Mouse (Mus musculus) layer of hippocampus, postnatal 10 days (tissue): ENCODE results near the gene Nck2. TPM values are rescaled to one million over a fixed set of nuclear protein-coding genes. Genes with fewer than 3 reads are reported as not detected.
"Not testable (repeated sequence)": the region's sequence is repeated elsewhere in the genome, so short reads cannot be mapped to it uniquely, and the experiment has no call there.

Experiments
- DNase-seq, 2 experiments: peaks; one replicate each; pipeline ENCODE4 v3.0.0; 2021; ENCODE audit warnings: low spot score in 2 of 2
- total RNA-seq, 2 experiments: library from RNA; stranded (reverse); gene quantifications; 2 replicates each; pipeline ENCODE4 v1.2.3; 2021

Gene Nck2
- total RNA-seq, 2 experiments from 2014 or later = 48.6 to 49.3 TPM

DNA sequence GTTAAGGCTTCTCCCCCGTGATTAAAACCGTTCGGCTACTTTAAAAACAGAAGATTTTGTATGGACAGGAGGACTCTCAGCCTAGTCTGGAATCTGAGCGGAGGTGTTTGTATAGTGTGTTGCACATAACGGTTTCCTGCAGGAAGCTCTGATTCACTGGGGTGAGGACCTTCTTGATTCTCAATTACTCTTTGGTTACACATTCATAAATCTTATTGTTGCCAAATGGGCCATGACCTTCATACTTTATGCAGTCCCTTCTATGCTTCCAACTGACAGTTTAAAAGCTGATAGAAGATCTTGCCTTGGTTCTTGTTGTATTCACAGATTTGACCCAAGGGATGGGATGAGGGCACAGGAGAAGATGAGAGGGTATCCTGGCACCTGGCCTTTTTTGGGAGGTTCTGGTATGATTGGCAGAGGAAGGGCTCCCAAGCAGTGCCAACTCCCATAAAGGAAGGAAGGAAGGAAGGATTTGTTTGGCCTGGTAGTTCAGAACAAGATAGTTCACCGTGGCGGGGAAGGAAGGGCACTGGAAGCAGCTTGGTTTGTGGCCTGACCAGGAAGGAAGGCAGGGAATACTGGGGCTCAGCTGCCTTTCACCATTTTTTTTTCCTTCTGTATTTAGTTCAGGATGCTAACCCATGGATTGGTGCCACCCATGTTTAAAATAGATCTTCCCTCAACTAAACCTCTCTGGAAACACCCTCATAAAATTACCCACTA, 86.1 kb downstream of the Nck2 start:
- no peak for DNase-seq

DNA sequence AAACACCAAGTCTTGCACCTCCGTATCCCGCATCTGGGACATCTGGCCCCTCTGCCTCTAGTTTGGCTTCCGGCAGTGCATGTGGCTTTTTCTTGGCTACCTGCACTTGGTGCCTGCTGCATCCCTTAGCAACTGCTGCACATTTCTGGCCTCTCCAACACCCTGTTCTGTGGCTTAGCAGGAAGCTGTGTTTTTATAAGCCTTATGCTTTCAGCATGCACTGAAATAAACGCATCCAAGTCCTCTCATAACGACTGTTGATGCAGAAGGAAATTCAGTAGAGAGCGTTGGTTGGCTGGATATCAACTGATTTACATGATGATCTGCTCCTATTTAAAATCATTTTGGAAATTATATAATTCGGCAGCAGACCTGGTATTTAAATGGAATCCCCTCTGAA, 86.9 kb downstream of the Nck2 start:
- DNase-seq = no peak

DNA sequence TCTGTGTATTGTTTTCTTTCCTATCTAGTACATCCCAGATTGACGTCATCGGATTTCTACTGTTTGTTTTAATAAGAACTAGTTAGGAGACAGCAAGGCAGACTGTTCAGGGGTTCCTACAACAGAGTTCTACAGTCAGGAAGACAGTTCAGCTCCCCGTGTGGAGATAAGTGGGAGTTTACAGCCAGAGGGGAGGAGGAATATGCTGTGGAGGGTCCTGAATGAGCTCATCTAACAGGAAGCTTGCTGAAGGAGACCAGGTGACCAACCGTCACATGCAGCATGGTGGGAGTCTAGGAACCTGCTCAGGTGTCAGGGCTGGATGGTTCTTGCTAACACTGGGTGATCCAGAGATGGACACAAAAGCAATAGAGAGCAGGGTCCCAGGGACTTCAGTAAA, 87.9 kb downstream of the Nck2 start:
- no peak for DNase-seq

DNA sequence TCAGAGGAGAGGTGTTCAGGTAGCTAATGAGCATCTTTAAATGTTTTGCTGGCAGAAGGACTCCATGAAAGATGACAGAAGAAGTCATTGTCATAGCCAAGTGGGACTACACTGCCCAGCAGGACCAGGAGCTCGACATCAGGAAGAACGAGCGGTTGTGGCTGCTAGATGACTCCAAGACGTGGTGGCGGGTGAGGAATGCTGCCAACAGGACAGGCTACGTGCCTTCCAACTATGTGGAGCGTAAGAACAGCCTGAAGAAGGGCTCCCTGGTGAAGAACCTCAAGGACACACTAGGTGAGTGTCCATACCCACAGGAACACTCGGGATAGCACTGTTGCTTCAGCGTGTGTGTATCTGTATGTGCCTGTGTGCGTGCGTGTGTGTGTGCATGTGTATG, 89.1 kb downstream of the Nck2 start:
- DNase-seq = not testable (repeated sequence)

DNA sequence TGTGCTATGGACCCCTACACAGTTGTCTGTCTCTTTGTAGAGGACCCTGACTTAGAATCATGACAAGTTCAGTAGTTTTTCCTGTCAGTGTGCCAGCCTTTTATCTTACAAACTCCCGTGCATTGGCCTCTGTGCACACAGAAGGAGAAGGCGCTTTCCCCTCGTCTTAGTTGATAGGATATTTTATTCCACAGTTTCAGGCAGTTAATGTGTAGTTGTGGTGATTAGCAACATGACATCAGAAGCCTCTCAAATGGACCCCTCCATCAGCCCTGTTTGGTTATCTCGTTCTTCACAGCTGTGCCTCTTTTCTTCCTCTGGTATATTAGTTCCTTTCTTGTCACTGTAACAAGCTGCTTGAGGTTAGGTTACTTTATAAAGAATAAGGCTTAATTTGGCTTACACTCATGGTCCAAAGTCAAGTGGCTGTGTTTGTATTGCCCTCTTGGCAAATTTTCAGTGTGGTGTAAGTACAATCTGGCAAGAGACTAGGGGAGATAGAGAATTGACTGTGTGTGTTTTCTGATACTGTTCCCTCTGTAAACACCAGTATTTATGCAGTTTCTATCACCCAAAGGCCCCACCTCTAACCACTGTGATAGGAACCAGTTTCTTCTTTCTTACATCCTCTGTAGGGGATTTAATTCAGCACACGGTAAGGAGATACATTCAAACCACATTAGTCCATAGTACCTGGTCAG, 89.8 kb downstream of the Nck2 start:
- no peak for DNase-seq

DNA sequence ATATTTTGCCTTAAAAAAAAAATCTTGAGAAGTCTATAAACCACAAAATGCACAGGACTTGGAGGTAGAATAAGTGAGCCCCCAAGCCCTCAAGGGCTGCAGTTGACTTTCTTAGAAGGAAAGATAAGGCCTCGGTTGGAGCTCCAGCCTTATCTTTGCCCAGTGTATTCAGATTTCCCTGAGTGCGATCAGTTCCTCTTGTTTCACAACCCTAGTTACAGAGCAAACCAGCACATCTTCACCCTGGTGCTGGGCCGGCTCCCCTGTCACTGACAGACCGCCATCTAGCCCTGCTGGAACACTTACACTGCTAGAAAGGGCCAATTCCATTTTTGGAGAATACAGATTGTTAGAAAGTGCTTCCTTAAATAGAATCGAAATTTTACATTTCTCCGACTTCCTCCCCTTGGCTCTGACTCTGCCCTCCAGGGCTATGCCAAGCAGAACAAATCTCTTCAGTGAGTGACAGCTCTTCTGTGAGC, 91.2 kb downstream of the Nck2 start:
- no peak for DNase-seq

DNA sequence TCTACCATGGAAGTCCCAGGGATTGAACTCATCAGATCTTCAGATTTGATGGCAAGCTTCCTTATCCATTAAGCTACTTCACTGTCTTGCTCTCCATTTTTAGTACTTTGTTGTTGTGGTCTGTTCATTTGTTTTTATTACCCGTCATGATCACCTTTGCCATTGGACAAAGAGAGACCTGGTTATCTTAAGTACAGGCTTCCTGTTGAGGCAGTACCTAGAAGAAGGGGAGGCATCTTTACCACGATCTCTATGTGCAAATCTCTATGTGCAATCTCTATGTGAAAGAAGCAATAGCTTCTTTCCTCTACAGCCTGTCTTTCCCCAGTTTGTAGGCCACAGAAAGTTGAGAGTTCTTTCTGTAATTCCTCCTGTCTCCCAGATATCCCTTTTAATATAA, 91.9 kb downstream of the Nck2 start:
- no peak for DNase-seq

DNA sequence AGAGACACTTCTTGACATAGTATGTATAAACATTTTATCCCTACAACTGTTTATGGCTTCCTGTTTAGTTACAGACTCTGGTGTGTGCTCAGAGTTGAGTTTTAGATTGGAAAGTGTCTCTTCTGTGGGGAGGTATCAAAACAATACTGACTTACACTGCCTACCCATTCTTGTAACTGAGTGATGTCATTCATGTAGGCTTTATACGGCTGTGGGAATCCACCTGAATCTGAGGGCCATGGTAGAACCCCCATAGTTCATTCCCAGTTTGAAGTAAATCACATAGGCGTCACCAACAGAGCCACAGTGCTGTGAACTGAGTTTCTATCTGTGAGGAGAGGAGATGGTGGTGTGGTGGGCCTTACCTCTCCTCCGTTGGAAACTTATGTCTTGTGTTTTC, 92.6 kb downstream of the Nck2 start:
- DNase-seq = no peak

DNA sequence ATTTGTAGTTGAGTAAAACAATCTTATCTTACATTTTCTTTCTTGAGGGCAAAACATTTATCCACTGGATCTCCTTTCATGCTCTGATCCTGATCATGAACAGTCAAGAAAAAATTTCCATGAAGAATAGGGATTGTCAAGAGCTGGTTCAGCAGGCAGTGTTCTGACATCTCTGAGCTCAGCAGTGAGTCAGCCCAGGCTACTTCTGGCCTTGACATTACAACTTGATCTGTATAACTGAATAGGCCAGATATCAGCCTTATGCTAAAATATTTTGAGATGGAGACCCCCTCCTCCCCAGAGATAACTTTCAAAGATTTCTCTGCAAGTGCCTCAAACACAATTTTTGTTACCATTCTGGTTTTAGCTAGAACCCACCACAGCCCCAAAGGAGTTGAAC, 93.1 kb downstream of the Nck2 start:
- DNase-seq = no peak

DNA sequence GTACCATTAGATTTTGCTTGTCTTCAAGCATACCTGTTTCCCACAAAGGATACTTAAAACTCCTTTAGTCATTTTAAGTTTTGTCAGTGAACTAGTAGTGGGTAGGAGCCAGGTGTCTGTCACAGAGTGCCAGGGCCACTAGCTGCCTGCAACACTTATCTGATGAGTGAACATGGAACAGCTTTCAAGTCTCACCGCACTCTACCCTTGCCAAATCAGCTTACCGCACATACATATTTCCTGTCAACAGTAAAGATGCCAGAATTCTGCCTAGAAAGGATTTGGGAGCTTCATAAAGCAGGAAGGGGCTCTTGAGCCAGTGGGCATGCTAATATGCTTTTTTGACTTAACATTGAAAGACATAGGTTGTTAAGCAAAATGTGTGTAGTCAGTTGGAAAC, 94.3 kb downstream of the Nck2 start:
- no peak for DNase-seq

DNA sequence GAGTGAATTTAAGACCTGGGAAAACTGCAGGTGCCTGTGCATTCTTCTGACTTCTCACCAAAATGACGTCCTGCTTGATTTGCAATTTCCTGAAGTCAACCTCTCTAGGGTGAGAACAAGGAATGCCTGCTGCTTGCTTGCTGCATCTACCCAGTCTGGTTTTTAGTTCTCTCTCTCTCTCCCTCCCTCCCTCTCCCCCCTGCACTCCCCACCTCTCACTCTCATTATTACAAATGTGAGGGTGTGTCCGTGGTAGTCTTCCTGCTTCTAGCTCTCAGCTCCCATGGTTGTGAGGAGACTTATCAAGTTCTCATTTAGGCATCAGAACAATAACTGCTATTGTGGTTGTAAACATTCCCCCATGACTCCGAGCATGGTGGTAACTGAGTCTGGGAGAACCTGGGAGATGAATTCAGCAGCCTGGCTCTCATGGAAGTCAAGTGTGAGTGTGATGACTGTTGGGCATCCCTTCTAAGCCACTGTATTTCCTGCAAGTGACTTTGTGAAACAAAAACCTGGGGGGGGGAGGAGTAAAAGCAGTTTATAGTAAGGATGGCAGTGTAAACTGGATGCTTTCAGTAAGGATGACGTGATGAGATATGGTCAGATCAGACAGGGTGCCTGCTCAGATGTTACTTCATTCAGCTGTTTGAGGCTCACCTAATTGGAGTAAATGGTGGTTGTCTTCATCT, 95.5 kb downstream of the Nck2 start:
- no peak for DNase-seq

DNA sequence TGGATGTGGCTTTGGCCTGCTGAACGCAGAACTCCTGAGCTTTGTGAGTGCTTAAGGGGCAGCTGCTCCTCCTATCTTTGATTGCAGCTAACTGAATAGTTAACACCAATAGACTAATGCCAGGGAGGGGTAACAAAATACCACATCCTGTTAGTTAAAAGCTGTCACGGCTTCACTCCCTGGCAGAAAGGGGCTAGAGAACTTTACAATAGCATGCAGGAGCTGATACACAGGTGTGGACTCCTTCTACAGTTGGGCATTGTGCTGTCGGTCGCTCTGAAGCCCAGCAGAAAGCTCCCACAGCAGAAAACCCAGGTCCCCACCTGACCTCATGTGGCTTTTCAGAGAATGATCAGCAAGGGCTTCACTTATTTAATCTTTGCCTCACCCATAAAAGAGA, 98.0 kb downstream of the Nck2 start:
- DNase-seq = no peak

DNA sequence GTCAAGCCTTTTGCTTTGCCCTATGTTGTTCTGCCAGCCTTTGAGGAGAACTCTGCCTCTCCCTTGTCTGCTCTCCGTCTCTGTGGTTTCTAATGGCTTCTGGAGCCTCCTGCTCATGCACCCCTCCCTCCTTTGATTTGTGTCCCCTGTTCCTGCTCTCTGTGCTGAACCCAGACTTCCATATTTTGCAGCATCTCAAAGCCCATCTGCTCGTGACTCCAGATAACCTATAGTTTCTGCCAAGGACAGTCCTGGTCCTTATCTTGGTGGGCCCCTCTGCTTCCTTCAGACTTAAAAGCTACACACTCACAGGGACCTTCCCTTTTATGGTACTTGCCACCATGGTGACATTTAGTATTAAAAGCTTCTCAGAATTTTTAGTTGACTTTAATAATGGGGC, 103.3 kb downstream of the Nck2 start:
- no peak for DNase-seq

DNA sequence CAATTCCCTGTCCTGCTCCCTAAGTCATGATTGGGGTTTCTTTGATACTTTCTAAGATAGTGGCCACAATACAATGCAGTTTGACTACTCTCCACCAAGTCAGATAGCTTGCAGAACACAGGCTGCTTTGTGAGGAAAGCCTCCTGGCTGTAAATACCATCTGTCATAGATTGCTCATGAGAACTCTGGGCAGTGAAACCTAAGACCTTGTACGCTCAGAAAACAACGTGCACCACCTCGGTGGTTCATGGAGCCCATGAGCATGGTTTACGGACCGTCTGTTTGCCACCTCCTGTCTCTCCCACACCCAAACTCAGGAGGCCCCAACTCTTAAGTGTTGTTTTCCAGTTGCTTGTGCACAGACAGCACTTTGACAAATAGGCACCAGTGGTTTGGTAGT, 104.4 kb downstream of the Nck2 start:
- no peak for DNase-seq

DNA sequence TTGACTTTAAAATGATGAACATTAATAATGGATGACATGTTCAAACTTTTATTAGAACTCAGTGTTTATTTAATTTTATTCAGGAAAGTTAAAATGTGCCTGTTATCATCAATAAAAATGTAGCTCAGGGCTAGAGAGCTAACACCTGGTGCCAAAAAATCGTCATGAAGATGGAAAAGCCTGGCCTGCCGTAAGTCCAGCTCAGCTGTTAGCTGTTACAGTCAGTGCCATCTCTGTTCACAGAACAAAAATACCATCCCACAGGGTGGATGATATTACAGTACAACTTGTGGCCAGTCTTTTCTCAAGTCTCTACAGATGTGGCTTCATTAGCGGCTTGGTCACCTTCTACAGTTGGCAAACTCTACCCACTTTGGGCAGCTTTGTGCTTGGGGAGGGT, 106.1 kb downstream of the Nck2 start:
- no peak for DNase-seq

DNA sequence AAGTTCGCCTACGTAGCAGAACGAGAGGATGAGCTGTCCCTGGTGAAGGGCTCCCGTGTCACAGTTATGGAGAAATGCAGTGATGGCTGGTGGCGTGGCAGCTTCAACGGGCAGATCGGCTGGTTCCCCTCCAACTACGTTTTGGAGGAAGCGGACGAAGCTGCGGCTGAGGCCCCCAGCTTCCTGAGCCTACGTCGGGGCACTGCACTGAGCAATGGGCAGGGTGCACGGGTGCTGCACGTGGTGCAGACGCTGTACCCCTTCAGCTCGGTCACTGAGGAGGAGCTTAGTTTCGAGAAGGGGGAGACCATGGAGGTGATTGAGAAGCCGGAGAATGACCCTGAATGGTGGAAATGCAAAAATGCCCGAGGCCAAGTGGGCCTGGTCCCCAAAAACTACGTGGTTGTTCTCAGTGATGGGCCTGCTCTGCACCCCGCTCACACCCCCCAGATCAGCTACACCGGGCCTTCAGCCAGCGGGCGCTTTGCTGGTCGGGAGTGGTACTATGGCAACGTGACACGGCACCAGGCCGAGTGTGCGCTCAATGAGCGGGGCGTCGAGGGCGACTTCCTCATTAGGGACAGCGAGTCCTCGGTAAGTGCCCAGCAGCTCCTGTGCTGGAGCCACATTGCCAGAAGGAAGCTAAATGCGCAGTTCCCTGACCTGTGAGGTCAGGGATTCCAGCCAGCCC, 109.8 kb downstream of the Nck2 start:
- peak in 1 of 2 experiments; percentile 47 for DNase-seq

DNA sequence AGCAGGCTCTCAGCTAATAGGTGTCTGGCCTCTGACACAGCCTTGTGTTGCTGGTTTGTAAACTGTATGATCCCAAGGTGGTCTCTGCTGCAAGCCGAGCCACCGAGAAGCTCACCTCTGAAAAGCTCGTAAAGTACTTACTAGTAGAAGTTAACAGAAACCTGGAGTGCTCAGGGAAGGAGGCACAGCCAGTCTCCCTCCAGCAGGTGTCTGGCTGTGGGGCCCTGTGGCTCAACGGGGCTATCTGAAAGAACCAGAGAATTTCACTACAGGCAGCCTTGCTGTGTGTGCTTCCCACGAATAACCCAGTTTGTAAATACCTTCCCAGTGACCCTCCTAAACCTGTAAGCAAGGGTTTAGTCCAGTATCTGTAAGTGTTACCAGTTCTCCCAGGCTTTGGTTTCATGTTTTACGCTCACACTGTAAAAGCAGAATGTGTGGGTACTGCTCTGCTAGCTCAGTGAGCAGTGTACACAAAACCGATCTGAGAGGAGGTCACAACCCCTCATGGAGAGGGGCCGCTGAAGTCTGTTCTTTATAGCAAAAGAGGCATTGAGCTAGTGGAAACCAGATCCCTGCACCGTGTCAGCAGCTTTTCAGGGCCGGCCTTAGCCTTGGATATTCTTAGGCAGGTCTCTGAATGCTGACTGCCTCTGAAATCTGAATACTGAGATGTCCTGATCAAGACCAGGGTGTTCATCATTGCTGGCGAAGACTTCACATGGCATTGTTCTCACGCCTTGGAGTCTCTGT, 111.0 kb downstream of the Nck2 start:
- DNase-seq = no peak

DNA sequence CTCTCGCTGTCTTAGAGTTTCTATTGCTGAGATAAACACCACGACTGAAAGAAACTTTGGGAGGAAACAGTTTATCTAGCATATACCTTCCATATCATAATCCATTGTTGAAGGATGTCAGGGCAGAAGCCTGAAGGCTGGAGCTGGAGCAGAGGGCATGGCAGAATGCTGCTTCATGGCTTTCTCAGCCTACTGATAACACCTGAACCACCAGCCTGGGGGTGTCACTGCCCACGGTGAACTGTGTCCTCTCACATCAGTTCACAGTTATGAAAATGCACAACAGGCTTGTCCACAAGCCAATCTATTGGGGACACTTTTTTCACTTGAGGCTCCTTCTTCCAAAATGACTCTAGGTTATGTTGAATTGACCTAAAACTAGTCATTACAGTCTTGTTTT, 114.0 kb downstream of the Nck2 start:
- DNase-seq = no peak

DNA sequence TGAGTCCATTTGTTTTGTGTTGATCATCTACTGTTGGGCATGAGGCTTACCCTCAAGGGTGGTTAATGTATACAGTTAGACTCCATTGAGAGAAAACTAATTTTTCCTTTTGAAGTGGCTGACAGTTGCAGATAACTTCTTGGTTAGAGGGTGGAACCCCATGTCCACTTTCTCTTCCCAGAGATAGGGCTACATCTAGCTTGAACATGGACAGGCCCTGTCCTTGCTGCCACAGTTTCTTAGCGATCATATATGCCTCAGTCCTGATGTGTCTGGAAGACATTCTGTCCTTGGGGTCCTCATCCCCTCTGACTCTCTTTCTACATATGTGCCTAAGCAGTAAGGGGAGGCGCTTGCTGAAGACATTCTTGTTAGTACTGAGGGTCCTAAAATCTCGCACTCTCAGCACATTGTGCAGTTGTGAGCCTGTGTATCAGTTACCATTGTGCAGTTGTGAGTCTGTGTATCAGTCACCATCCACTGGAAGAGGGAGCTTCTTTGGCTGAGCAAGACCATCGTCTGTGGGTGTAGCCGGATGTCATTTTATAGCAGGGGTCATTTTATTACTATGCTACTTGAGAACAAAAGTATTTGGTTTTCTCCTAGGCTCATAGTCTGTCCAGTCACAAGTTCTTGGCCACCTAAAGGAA, 114.8 kb downstream of the Nck2 start:
- DNase-seq = no peak

DNA sequence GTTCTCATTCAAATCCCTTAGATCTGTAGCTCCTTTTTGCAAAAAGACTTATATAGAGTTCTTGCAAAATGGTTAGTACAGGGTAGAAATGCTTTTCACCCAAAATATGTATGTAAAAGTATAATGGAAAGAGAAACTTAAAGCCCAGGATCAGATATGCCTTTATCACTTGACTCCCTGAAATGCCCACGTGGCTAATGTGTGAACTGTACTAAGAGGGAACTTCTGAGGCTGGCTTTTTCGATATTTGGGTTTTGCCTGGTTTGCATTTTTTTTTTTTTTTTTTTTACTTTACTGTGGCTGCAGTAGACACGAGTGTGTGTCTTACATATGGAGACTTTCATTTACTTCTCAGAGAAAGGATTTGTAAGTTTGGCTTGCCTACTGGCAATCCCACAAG, 116.7 kb downstream of the Nck2 start:
- DNase-seq = no peak
